9 mouse cellular contexts compared by ENCODE assay signal in genomic region chr14:25231881-25232280, GRCm38 (mm10).
DNase-seq lines count a peak whose midpoint lies in the region; ATAC-seq and TF ChIP-seq lines count a peak whose summit lies in the region.
"Had no signal": no experiment of that assay in that cellular context is flagged by ENCODE, and none has a peak within 500 bp of the region (broad histone marks: within the 10 kb centered on the region; RNA-seq: fewer than 3 reads in every experiment).

No protein-coding gene starts in this region.

- no peak overlapping the region for H3K4me3 ChIP-seq in hindbrain, embryonic 10.5 days
- no peak overlapping the region for H3K4me3 ChIP-seq in hindbrain, embryonic 13.5 days
- no peak overlapping the region for H3K4me3 ChIP-seq in liver, embryonic 16.5 days (ENCODE audit: low read depth, low read length)
- no peak overlapping the region for H3K4me3 ChIP-seq in left cerebral cortex, adult 2 months

- peaks cover 69% of the 10 kb centered on the region for H3K4me1 ChIP-seq in hindbrain, embryonic 10.5 days (replicated peaks)
- peaks cover 55% of the 10 kb centered on the region for H3K4me1 ChIP-seq in hindbrain, embryonic 13.5 days (replicated peaks)
- H3K4me1 ChIP-seq in liver, embryonic 16.5 days (ENCODE audit: control insufficient read depth, low read depth, low read length): peaks cover 2% of the 10 kb centered on the region

- intact Hi-C loops in left cerebral cortex, adult 2 months (cut with DNase I): no loop called here

- no peaks in the 10 kb centered on the region for H3K9me3 ChIP-seq in hindbrain, embryonic 10.5 days
- no peaks in the 10 kb centered on the region for H3K9me3 ChIP-seq in hindbrain, embryonic 13.5 days
- no peaks in the 10 kb centered on the region for H3K9me3 ChIP-seq in liver, embryonic 16.5 days (replicated peaks; ENCODE audit: control insufficient read depth, low read length)

- no peak overlapping the region for H3K4me2 ChIP-seq in hindbrain, embryonic 13.5 days
- no peak overlapping the region for H3K4me2 ChIP-seq in liver, embryonic 16.5 days (ENCODE audit: low read depth, low read length)

- TF ChIP-seq CTCF in left cerebral cortex, adult 2 months (IDR thresholded peaks at IDR 0.05): no peak

- peak; percentile 48 for DNase-seq in hindbrain, embryonic 10.5 days (ENCODE audit: low spot score)
- DNase-seq in ZHBTc4 (ENCODE audit: low read depth, low spot score): peak; percentile 33
- peak; percentile 39 to 75 for DNase-seq in gastrocnemius, postnatal 4 days (ENCODE audit: low spot score in 2 of 2)
- no peak for DNase-seq in left cerebral cortex, adult 2 months (ENCODE audit: extremely low spot score in 1 of 2, low spot score in 2 of 2)
- no peak for DNase-seq in urinary bladder, adult 2 months (ENCODE audit: low spot score)
- no peak for DNase-seq in thymus, adult 18-20 months
- DNase-seq: right cerebral cortex, postnatal 4 days had no signal

- no peak overlapping the region for H3K9ac ChIP-seq in hindbrain, embryonic 13.5 days
- no peak overlapping the region for H3K9ac ChIP-seq in liver, embryonic 16.5 days (ENCODE audit: low read depth, low read length)

- 65% methylated on average over 1 of the region's 1 CpGs for WGBS in hindbrain, embryonic 10.5 days
- WGBS in hindbrain, embryonic 13.5 days: 90% methylated on average over 1 of the region's 1 CpGs
- 40% methylated on average over 1 of the region's 1 CpGs for WGBS in liver, embryonic 16.5 days (ENCODE audit: insufficient replicate concordance)

- peak overlapping the region; percentile 69 for H3K27ac ChIP-seq in hindbrain, embryonic 10.5 days
- no peak overlapping the region for H3K27ac ChIP-seq in hindbrain, embryonic 13.5 days
- H3K27ac ChIP-seq in liver, embryonic 16.5 days (ENCODE audit: low read length): no peak overlapping the region
- H3K27ac ChIP-seq in left cerebral cortex, adult 2 months: no peak overlapping the region

- no peak for ATAC-seq in hindbrain, embryonic 13.5 days (ENCODE audit: low FRiP score)
- peak; percentile 82 for ATAC-seq in liver, embryonic 16.5 days (ENCODE audit: low read depth)

- no peaks in the 10 kb centered on the region for H3K36me3 ChIP-seq in hindbrain, embryonic 10.5 days
- no peaks in the 10 kb centered on the region for H3K36me3 ChIP-seq in hindbrain, embryonic 13.5 days
- no peaks in the 10 kb centered on the region for H3K36me3 ChIP-seq in liver, embryonic 16.5 days (ENCODE audit: control insufficient read depth, insufficient read depth)

- H3K27me3 ChIP-seq in hindbrain, embryonic 10.5 days (ENCODE audit: insufficient read depth, poor library complexity, severe bottlenecking): peaks cover 13% of the 10 kb centered on the region
- no peaks in the 10 kb centered on the region for H3K27me3 ChIP-seq in hindbrain, embryonic 13.5 days
- no peaks in the 10 kb centered on the region for H3K27me3 ChIP-seq in liver, embryonic 16.5 days (ENCODE audit: control insufficient read depth, insufficient read depth, low read depth, low read length)

Comparison
In these comparisons a context has a peak if more than half of its experiments do, and no peak if none do; other contexts are left out.
1. DNase-seq: peak in hindbrain, embryonic 10.5 days (single experiment), ZHBTc4 (single experiment) and gastrocnemius, postnatal 4 days (2 of 2); none in left cerebral cortex, adult 2 months (0 of 2), urinary bladder, adult 2 months (single experiment) and thymus, adult 18-20 months (0 of 2).